Mouse (Mus musculus) midbrain, postnatal 0 days (tissue): Measurements from ENCODE around the gene C2cd4d. TPM values are rescaled to one million over a fixed set of nuclear protein-coding genes. Genes with fewer than 3 reads are reported as not detected.

Experiments
- ATAC-seq: fragments of 200-750 bp; cut with Nextera tagmentation; 2 replicates; pipeline ENCODE4 v1.8.0; 2017; ENCODE audit warnings: moderate number of reproducible peaks, mild to moderate bottlenecking, moderate TSS enrichment, moderate library complexity; ENCODE audit not compliant: low FRiP score
- DNase-seq: peaks from one replicate; pipeline ENCODE4 v3.0.0-alpha.2; 2015; ENCODE audit warnings: low spot score
- H3K27ac ChIP-seq: fragments of 300-500 bp; sonication (generic); 2 replicates; pipeline ENCODE4 v1.5.1; 2014; ENCODE audit warnings: low read depth, mild to moderate bottlenecking, low read length, mixed read lengths
- H3K27me3 ChIP-seq: fragments of 300-500 bp; sonication (generic); 2 replicates; pipeline ENCODE4 v1.6.1; 2014; ENCODE audit warnings: low read length, control low read depth, mixed read lengths; ENCODE audit not compliant: insufficient read depth
- H3K36me3 ChIP-seq: fragments of 300-500 bp; sonication (generic); 2 replicates; pipeline ENCODE4 v1.6.1; 2014; ENCODE audit warnings: low read length, control low read depth, mixed read lengths; ENCODE audit not compliant: insufficient read depth
- H3K4me1 ChIP-seq: fragments of 300-500 bp; sonication (generic); 2 replicates; pipeline ENCODE4 v1.6.1; 2014; ENCODE audit warnings: mild to moderate bottlenecking, control low read depth, antibody characterized with exemption, low read length, mixed read lengths; ENCODE audit not compliant: insufficient read depth
- H3K4me2 ChIP-seq: fragments of 300-500 bp; sonication (generic); 2 replicates; pipeline ENCODE4 v1.6.1; 2014; ENCODE audit warnings: low read depth, mild to moderate bottlenecking, low read length, mixed read lengths; ENCODE audit not compliant: poor library complexity, severe bottlenecking
- H3K4me3 ChIP-seq: fragments of 300-500 bp; sonication (generic); 2 replicates; pipeline ENCODE4 v1.5.1; 2014; ENCODE audit warnings: low read depth, mild to moderate bottlenecking, low read length, moderate library complexity
- H3K9ac ChIP-seq: fragments of 300-500 bp; sonication (generic); replicated peaks from 2 replicates; pipeline ENCODE4 v1.6.1; 2014; ENCODE audit warnings: mild to moderate bottlenecking, low read length, moderate library complexity, mixed read lengths; ENCODE audit not compliant: poor library complexity, severe bottlenecking
- H3K9me3 ChIP-seq: fragments of 300-500 bp; sonication (generic); 2 replicates; pipeline ENCODE4 v1.6.1; 2016; ENCODE audit warnings: low read length, control low read depth
- CTCF ChIP-seq: IDR thresholded peaks from 2 replicates; pipeline ENCODE4 v1.5.1; 2016; ENCODE audit warnings: antibody characterized with exemption, mild to moderate bottlenecking
- WGBS: fragments of 180-500 bp; shearing (Covaris S2); extraction: QIAGEN DNeasy Blood & Tissue Kit; methylation state at CpG from one replicate; pipeline ENCODE4 v1.1.7; 2014; 5-methylcytosine and 5-hydroxymethylcytosine counted together
- polyA plus RNA-seq: library from polyadenylated mRNA; unstranded; fragments of >200 nt; fragmentation: Nextera tagmentation; extraction: Ambion mirVana; gene quantifications from 2 replicates; pipeline ENCODE4 v1.2.1, GENCODE M21; 2015
- total RNA-seq: library from RNA; depleted of rRNA; stranded (reverse); fragments of >200 nt; gene quantifications from 2 replicates; pipeline ENCODE4 v1.2.3, GENCODE M21; 2014

C2cd4d gene
- total and polyA plus RNA-seq, 2 experiments from 2014 or later, result 2.2 to 2.8 TPM

GRCm38 (mm10) chr3:94366761-94367160 lies 4.5 kb downstream of the C2cd4d start:
- no peak overlapping the region for H3K4me2 ChIP-seq
- 17% methylated on average over 3 of the region's 3 CpGs for whole genome bisulfite sequencing
- H3K9me3 ChIP-seq, result no peaks in the 10 kb centered on the region

GRCm38 (mm10) chr3:94367511-94367910 lies 5.3 kb downstream of the C2cd4d start:
- TF ChIP-seq CTCF, result no peak
- no peak overlapping the region for H3K4me3 ChIP-seq
- no peak overlapping the region for H3K9ac ChIP-seq
- WGBS, result 85% methylated on average over 6 of the region's 6 CpGs
- no peak overlapping the region for H3K4me2 ChIP-seq
- no peak overlapping the region for H3K27ac ChIP-seq
- ATAC-seq (no peak), DNase-seq (no peak)
- H3K4me1 ChIP-seq, result peaks cover 5% of the 10 kb centered on the region; the same call in 1 of the 2 replicates
- H3K27me3 ChIP-seq, result no peaks in the 10 kb centered on the region
- H3K36me3 ChIP-seq, result no peaks in the 10 kb centered on the region
- no peaks in the 10 kb centered on the region for H3K9me3 ChIP-seq

More at GRCm38 (mm10) chr3:94366761-94367160, 4.5 kb downstream of the C2cd4d start:
- ATAC-seq (peak; percentile 39), DNase-seq (peak; percentile 86)
- H3K9ac ChIP-seq, result no peak overlapping the region
- H3K27me3 ChIP-seq, result no peaks in the 10 kb centered on the region
- H3K4me3 ChIP-seq, result no peak overlapping the region
- peaks cover 5% of the 10 kb centered on the region; the same call in 1 of the 2 replicates for H3K4me1 ChIP-seq
- H3K36me3 ChIP-seq, result no peaks in the 10 kb centered on the region
- TF ChIP-seq CTCF, result peak; percentile 98
- no peak overlapping the region for H3K27ac ChIP-seq

- 73% methylated on average over 6 of the region's 6 CpGs for WGBS
- no peaks in the 10 kb centered on the region for H3K9me3 ChIP-seq
- H3K4me2 ChIP-seq, result no peak overlapping the region
- ATAC-seq, result no peak
- no peak for DNase-seq
- no peak for TF ChIP-seq CTCF
- no peak overlapping the region for H3K27ac ChIP-seq
- H3K9ac ChIP-seq, result no peak overlapping the region
- H3K36me3 ChIP-seq, result no peaks in the 10 kb centered on the region
- H3K27me3 ChIP-seq, result no peaks in the 10 kb centered on the region
- H3K4me3 ChIP-seq, result no peak overlapping the region
- 0 out of 2 replicates have a peak, but pooled peaks cover 5% of the 10 kb centered on the region for H3K4me1 ChIP-seq
Measured at GRCm38 (mm10) chr3:94368631-94369030, 6.4 kb downstream of the C2cd4d start.

GRCm38 (mm10) chr3:94369709-94370108 lies 7.5 kb downstream of the C2cd4d start:
- Histone ChIP-seq H3K4me2 (no peak overlapping the region), H3K4me3 (no peak overlapping the region), H3K9me3 (no peaks in the 10 kb centered on the region), H3K27ac (no peak overlapping the region), H3K27me3 (no peaks in the 10 kb centered on the region), H3K36me3 (no peaks in the 10 kb centered on the region), H3K9ac (no peak overlapping the region), H3K4me1 (0 out of 2 replicates have a peak, but pooled peaks cover 7% of the 10 kb centered on the region)
- DNase-seq, result no peak
- no peak for TF ChIP-seq CTCF
- no peak for ATAC-seq
- 55% methylated on average over 2 of the region's 2 CpGs for WGBS

GRCm38 (mm10) chr3:94371637-94372036 lies 9.4 kb downstream of the C2cd4d start:
- no peak overlapping the region for H3K9ac ChIP-seq
- no peak overlapping the region for H3K4me3 ChIP-seq

GRCm38 (mm10) chr3:94372038-94372437 lies 9.8 kb downstream of the C2cd4d start:
- Histone ChIP-seq H3K9ac (no peak overlapping the region), H3K27me3 (no peaks in the 10 kb centered on the region), H3K4me1 (0 out of 2 replicates have a peak, but pooled peaks cover 7% of the 10 kb centered on the region), H3K27ac (no peak overlapping the region), H3K4me3 (no peak overlapping the region), H3K36me3 (no peaks in the 10 kb centered on the region), H3K4me2 (peak overlapping the region; percentile 30; the same call in 1 of the 2 replicates), H3K9me3 (no peaks in the 10 kb centered on the region)
- TF ChIP-seq CTCF, result no peak
- ATAC-seq (no peak), DNase-seq (no peak)
- 0% methylated on average over 3 of the region's 3 CpGs for WGBS

More at GRCm38 (mm10) chr3:94371637-94372036, 9.4 kb downstream of the C2cd4d start:
- ATAC-seq, result peak; percentile 28; the same call in 1 of the 2 replicates
- Histone ChIP-seq H3K9me3 (no peaks in the 10 kb centered on the region), H3K27ac (no peak overlapping the region), H3K27me3 (no peaks in the 10 kb centered on the region), H3K36me3 (no peaks in the 10 kb centered on the region), H3K4me2 (peak overlapping the region; percentile 30; the same call in 1 of the 2 replicates), H3K4me1 (0 out of 2 replicates have a peak, but pooled peaks cover 7% of the 10 kb centered on the region)
- 6% methylated on average over 11 of the region's 11 CpGs for WGBS
- DNase-seq, result peak; percentile 89
- no peak for TF ChIP-seq CTCF
